Mouse (Mus musculus) liver, postnatal 0 days (tissue): ENCODE measurements around the gene Akirin1.

Experiments
- CTCF ChIP-seq: sonication (generic); IDR thresholded peaks from 2 replicates; pipeline ENCODE4 v1.5.1; 2016; ENCODE audit warnings: antibody characterized with exemption, low read depth
- EP300 ChIP-seq: IDR thresholded peaks from 2 replicates; pipeline ENCODE4 v1.6.1; 2016; ENCODE audit warnings: antibody characterized with exemption, low read depth, mild to moderate bottlenecking

- TF ChIP-seq CTCF (no peak), EP300 (no peak)
These were observed 7.3 kb downstream of the Akirin1 start for GRCm38 (mm10) chr4:123742891-123743290.
